Mouse (Mus musculus) limb, embryonic 14.5 days (tissue): Measurements from ENCODE around the gene Cetn3. TPM values are rescaled to one million over a fixed set of nuclear protein-coding genes. Genes with fewer than 3 reads are reported as not detected.

Experiments
- ATAC-seq: fragments of 200-750 bp; cut with Nextera tagmentation; 2 replicates; pipeline ENCODE4 v1.8.0; 2017; ENCODE audit warnings: low read depth, moderate number of reproducible peaks, moderate TSS enrichment; ENCODE audit not compliant: low FRiP score
- DNase-seq: peaks from one replicate; pipeline ENCODE4 v3.0.0-alpha.2; 2015; ENCODE audit warnings: low spot score
- H3K27ac ChIP-seq: fragments of 300-500 bp; sonication (generic); replicated peaks from 2 replicates; pipeline ENCODE4 v1.5.1; 2014; ENCODE audit warnings: low read depth, mild to moderate bottlenecking, low read length, moderate library complexity, mixed read lengths
- H3K27me3 ChIP-seq: fragments of 300-500 bp; sonication (generic); 2 replicates; pipeline ENCODE4 v1.6.1; 2014; ENCODE audit warnings: low read length, mixed read lengths; ENCODE audit not compliant: control insufficient read depth, insufficient read depth
- H3K36me3 ChIP-seq: fragments of 300-500 bp; sonication (generic); 2 replicates; pipeline ENCODE4 v1.6.1; 2014; ENCODE audit warnings: mild to moderate bottlenecking, low read length, moderate library complexity, mixed read lengths; ENCODE audit not compliant: control insufficient read depth, insufficient read depth
- H3K4me1 ChIP-seq: fragments of 300-500 bp; sonication (generic); 2 replicates; pipeline ENCODE4 v1.6.1; 2014; ENCODE audit warnings: antibody characterized with exemption, low read length, mixed read lengths; ENCODE audit not compliant: control insufficient read depth, insufficient read depth
- H3K4me2 ChIP-seq: fragments of 300-500 bp; sonication (generic); replicated peaks from 2 replicates; pipeline ENCODE4 v1.6.1; 2014; ENCODE audit warnings: low read depth, mild to moderate bottlenecking, low read length, moderate library complexity; ENCODE audit not compliant: severe bottlenecking
- H3K4me3 ChIP-seq: fragments of 300-500 bp; sonication (generic); replicated peaks from 2 replicates; pipeline ENCODE4 v1.5.1; 2014; ENCODE audit warnings: low read length
- H3K9ac ChIP-seq: fragments of 300-500 bp; sonication (generic); 2 replicates; pipeline ENCODE4 v1.6.1; 2014; ENCODE audit warnings: mild to moderate bottlenecking, low read depth, low read length, moderate library complexity; ENCODE audit not compliant: severe bottlenecking
- H3K9me3 ChIP-seq: fragments of 300-500 bp; sonication (generic); 2 replicates; pipeline ENCODE4 v1.6.1; 2016; ENCODE audit warnings: low read length; ENCODE audit not compliant: control insufficient read depth
- POLR2A ChIP-seq: fragments of 200-500 bp; IDR thresholded peaks from 2 replicates; pipeline ENCODE4 v1.8.0; 2012; ENCODE audit warnings: inconsistent platforms, mild to moderate bottlenecking, moderate library complexity, borderline replicate concordance; ENCODE audit not compliant: insufficient read depth, insufficient read length; ENCODE audit errors: extremely low read depth
- WGBS: fragments of 180-500 bp; shearing (Covaris S2); extraction: QIAGEN DNeasy Blood & Tissue Kit; methylation state at CpG from one replicate; pipeline ENCODE4 v1.1.7; 2014; 5-methylcytosine and 5-hydroxymethylcytosine counted together
- polyA plus RNA-seq, 2 experiments: library from polyadenylated mRNA; depleted of rRNA in 1 of 2; stranded (reverse) in 1 of 2; unstranded in 1 of 2; fragments of >200 nt; fragmentation: Nextera tagmentation in 1 of 2; extraction: Ambion mirVana in 1 of 2; gene quantifications; 2 replicates each; pipeline versions ENCODE4 v1.2.1 to v1.2.3; 2012 to 2014

Cetn3 gene
- polyA plus RNA-seq, 2 experiments, result 200 to 250 TPM

GRCm38 (mm10) chr13:81824576-81825330 lies 41.9 kb downstream of the Cetn3 start:
- ATAC-seq (no peak), DNase-seq (no peak)
- H3K4me1 ChIP-seq, result no peaks in the 10 kb centered on the region
- WGBS, result 63% methylated on average over 11 of the region's 11 CpGs
- H3K4me2 ChIP-seq, result no peak overlapping the region
- H3K9ac ChIP-seq, result no peak overlapping the region
- TF ChIP-seq POLR2A, result no peak
- no peaks in the 10 kb centered on the region for H3K9me3 ChIP-seq
- no peaks in the 10 kb centered on the region for H3K36me3 ChIP-seq
- no peak overlapping the region for H3K27ac ChIP-seq
- no peak overlapping the region for H3K4me3 ChIP-seq
- no peaks in the 10 kb centered on the region for H3K27me3 ChIP-seq

- ATAC-seq, result no peak
- Histone ChIP-seq H3K27ac (no peak overlapping the region), H3K4me2 (no peak overlapping the region), H3K9me3 (no peaks in the 10 kb centered on the region), H3K9ac (no peak overlapping the region), H3K4me3 (no peak overlapping the region), H3K4me1 (no peaks in the 10 kb centered on the region), H3K36me3 (no peaks in the 10 kb centered on the region), H3K27me3 (no peaks in the 10 kb centered on the region)
- WGBS, result 63% methylated on average over 6 of the region's 6 CpGs
- DNase-seq, result peak; percentile 9
- TF ChIP-seq POLR2A, result no peak
Observed at GRCm38 (mm10) chr13:81828486-81828885, 45.6 kb downstream of the Cetn3 start.

GRCm38 (mm10) chr13:81831838-81832237 lies 49.0 kb downstream of the Cetn3 start:
- no peaks in the 10 kb centered on the region for H3K9me3 ChIP-seq
- H3K4me2 ChIP-seq, result no peak overlapping the region
- H3K4me1 ChIP-seq, result no peaks in the 10 kb centered on the region
- TF ChIP-seq POLR2A, result no peak
- no peaks in the 10 kb centered on the region for H3K36me3 ChIP-seq
- WGBS, result 86% methylated on average over 7 of the region's 7 CpGs
- no peak for DNase-seq
- no peak overlapping the region for H3K27ac ChIP-seq
- no peak overlapping the region for H3K4me3 ChIP-seq
- H3K27me3 ChIP-seq, result no peaks in the 10 kb centered on the region
- ATAC-seq, result no peak
- H3K9ac ChIP-seq, result no peak overlapping the region

GRCm38 (mm10) chr13:81836386-81837177 lies 53.7 kb downstream of the Cetn3 start:
- Histone ChIP-seq H3K27me3 (no peaks in the 10 kb centered on the region), H3K9me3 (no peaks in the 10 kb centered on the region), H3K27ac (no peak overlapping the region), H3K4me1 (no peaks in the 10 kb centered on the region), H3K9ac (no peak overlapping the region), H3K36me3 (no peaks in the 10 kb centered on the region), H3K4me2 (no peak overlapping the region), H3K4me3 (no peak overlapping the region)
- no peak for TF ChIP-seq POLR2A
- no peak for ATAC-seq
- 51% methylated on average over 9 of the region's 9 CpGs for WGBS
- no peak for DNase-seq

GRCm38 (mm10) chr13:81838016-81838415 lies 55.1 kb downstream of the Cetn3 start:
- H3K36me3 ChIP-seq, result no peaks in the 10 kb centered on the region
- no peak for TF ChIP-seq POLR2A
- H3K9ac ChIP-seq, result no peak overlapping the region
- no peak for ATAC-seq
- DNase-seq, result no peak
- H3K4me1 ChIP-seq, result no peaks in the 10 kb centered on the region
- H3K4me3 ChIP-seq, result no peak overlapping the region
- 97% methylated on average over 5 of the region's 5 CpGs for WGBS
- no peaks in the 10 kb centered on the region for H3K27me3 ChIP-seq
- no peak overlapping the region for H3K4me2 ChIP-seq
- no peaks in the 10 kb centered on the region for H3K9me3 ChIP-seq
- no peak overlapping the region for H3K27ac ChIP-seq
